ENCODE assay signal across 13 mouse cellular contexts in genomic region chr13:45778750-45779149, GRCm38 (mm10).
DNase-seq lines count a peak whose midpoint lies in the region; ATAC-seq and TF ChIP-seq lines count a peak whose summit lies in the region.
"Had no signal": no experiment of that assay in that cellular context is flagged by ENCODE, and none has a peak within 500 bp of the region (broad histone marks: within the 10 kb centered on the region; RNA-seq: fewer than 3 reads in every experiment).

No protein-coding gene starts in this region.

- no peak overlapping the region for H3K9ac ChIP-seq in limb, embryonic 12.5 days (replicated peaks)
- H3K9ac ChIP-seq in stomach, postnatal 0 days (ENCODE audit: low read length), result no peak overlapping the region
- H3K9ac ChIP-seq: forebrain, embryonic 12.5 days had no signal

- no peak for TF ChIP-seq EP300 in stomach, postnatal 0 days (optimal IDR thresholded peaks at IDR 0.05)

- no peak for TF ChIP-seq POLR2A in cerebellum, adult 2 months (IDR thresholded peaks at IDR 0.05; ENCODE audit: borderline replicate concordance, insufficient read depth, low read length)
- TF ChIP-seq POLR2A in thymus, adult 2 months (IDR thresholded peaks at IDR 0.05; ENCODE audit: control insufficient read depth, extremely low read depth, insufficient read depth, low read length, poor library complexity), result no peak

- DNase-seq in cerebellum, adult 2 months, result no peak
- DNase-seq in cerebellum, adult 11 months, result no peak
- DNase-seq in limb, embryonic 10.5 days (ENCODE audit: low spot score), result no peak
- DNase-seq in thymus, postnatal 14 days, result peak; percentile 10
- no peak for DNase-seq in thymus, adult 2 months
- no peak for DNase-seq in stomach, postnatal 0 days (ENCODE audit: low spot score)
- DNase-seq: adrenal gland, adult 8-10 months; cerebellum, adult 11-12 months; gastrocnemius, postnatal 14 days; kidney, adult 18-20 months had no signal

- no peak overlapping the region for H3K27ac ChIP-seq in cerebellum, adult 2 months (ENCODE audit: insufficient read depth, low read length)
- H3K27ac ChIP-seq in limb, embryonic 12.5 days, result peak overlapping the region; percentile 29; the same call in 1 of the 2 replicates
- H3K27ac ChIP-seq in limb, embryonic 10.5 days, result no peak overlapping the region
- H3K27ac ChIP-seq in thymus, adult 2 months (ENCODE audit: control insufficient read depth, insufficient read depth, low read length), result no peak overlapping the region
- H3K27ac ChIP-seq in stomach, postnatal 0 days (replicated peaks), result no peak overlapping the region

- TF ChIP-seq CTCF in cerebellum, adult 2 months (IDR thresholded peaks at IDR 0.05; ENCODE audit: borderline replicate concordance, insufficient read depth, low read depth, low read length), result peak; percentile 32; the same call in 1 of the 2 replicates
- TF ChIP-seq CTCF in thymus, adult 2 months (IDR thresholded peaks at IDR 0.05; ENCODE audit: borderline replicate concordance, control insufficient read depth, extremely low read depth, insufficient read depth, low read length, poor library complexity), result no peak
- TF ChIP-seq CTCF in stomach, postnatal 0 days (IDR thresholded peaks at IDR 0.05; ENCODE audit: low read depth), result peak; percentile 51

- H3K4me1 ChIP-seq in cerebellum, adult 2 months (ENCODE audit: control insufficient read depth, insufficient read depth, low read length), result no peaks in the 10 kb centered on the region
- peaks cover 19% of the 10 kb centered on the region for H3K4me1 ChIP-seq in limb, embryonic 12.5 days (replicated peaks)
- peaks cover 7% of the 10 kb centered on the region; the same call in 1 of the 2 replicates for H3K4me1 ChIP-seq in limb, embryonic 10.5 days
- H3K4me1 ChIP-seq in thymus, adult 2 months (replicated peaks; ENCODE audit: control insufficient read depth, insufficient read depth, low read length), result no peaks in the 10 kb centered on the region
- no peaks in the 10 kb centered on the region for H3K4me1 ChIP-seq in stomach, postnatal 0 days (replicated peaks; ENCODE audit: control insufficient read depth, insufficient read depth)

- H3K27me3 ChIP-seq in cerebellum, adult 2 months (ENCODE audit: control insufficient read depth, insufficient read depth, low read length), result no peaks in the 10 kb centered on the region
- H3K27me3 ChIP-seq in limb, embryonic 12.5 days, result no peaks in the 10 kb centered on the region
- no peaks in the 10 kb centered on the region for H3K27me3 ChIP-seq in limb, embryonic 10.5 days (ENCODE audit: low read depth, poor library complexity, severe bottlenecking)
- no peaks in the 10 kb centered on the region for H3K27me3 ChIP-seq in thymus, adult 2 months (ENCODE audit: control insufficient read depth, insufficient read depth, low read length)
- no peaks in the 10 kb centered on the region for H3K27me3 ChIP-seq in stomach, postnatal 0 days (ENCODE audit: control insufficient read depth, insufficient read depth, low read length)

- no peak overlapping the region for H3K4me2 ChIP-seq in limb, embryonic 12.5 days
- H3K4me2 ChIP-seq in stomach, postnatal 0 days (replicated peaks; ENCODE audit: low read depth), result no peak overlapping the region
- H3K4me2 ChIP-seq: forebrain, embryonic 12.5 days had no signal

- H3K9me3 ChIP-seq in limb, embryonic 12.5 days, result no peaks in the 10 kb centered on the region
- H3K9me3 ChIP-seq in limb, embryonic 10.5 days (replicated peaks), result no peaks in the 10 kb centered on the region
- no peaks in the 10 kb centered on the region for H3K9me3 ChIP-seq in stomach, postnatal 0 days (ENCODE audit: control insufficient read depth, low read length)
- H3K9me3 ChIP-seq: forebrain, embryonic 12.5 days had no signal

- no peak for ATAC-seq in limb, embryonic 12.5 days (ENCODE audit: insufficient number of reproducible peaks, insufficient read depth, low FRiP score, low TSS enrichment, low read depth)
- ATAC-seq in stomach, postnatal 0 days (ENCODE audit: low FRiP score, low TSS enrichment), result no peak
- no peak for ATAC-seq in megakaryocyte, adult 5-6 weeks (ENCODE audit: poor library complexity, severe bottlenecking)

- 94% methylated on average over 5 of the region's 5 CpGs for WGBS in cerebellum, adult 2 months
- WGBS in limb, embryonic 12.5 days, result 85% methylated on average over 5 of the region's 5 CpGs
- 92% methylated on average over 5 of the region's 5 CpGs for WGBS in limb, embryonic 10.5 days
- WGBS in thymus, adult 2 months, result 98% methylated on average over 5 of the region's 5 CpGs
- WGBS in stomach, postnatal 0 days, result 76% methylated on average over 5 of the region's 5 CpGs

- no peaks in the 10 kb centered on the region for H3K36me3 ChIP-seq in limb, embryonic 12.5 days
- H3K36me3 ChIP-seq in limb, embryonic 10.5 days, result no peaks in the 10 kb centered on the region
- no peaks in the 10 kb centered on the region for H3K36me3 ChIP-seq in thymus, adult 2 months (ENCODE audit: control insufficient read depth, insufficient read depth, low read length)
- no peaks in the 10 kb centered on the region; the same call in 1 of the 2 replicates for H3K36me3 ChIP-seq in stomach, postnatal 0 days (ENCODE audit: control insufficient read depth, insufficient read depth, low read length)
- H3K36me3 ChIP-seq: forebrain, embryonic 12.5 days had no signal

- H3K4me3 ChIP-seq in cerebellum, adult 2 months (replicated peaks; ENCODE audit: insufficient read depth, low read depth, low read length), result no peak overlapping the region
- no peak overlapping the region for H3K4me3 ChIP-seq in limb, embryonic 12.5 days (replicated peaks)
- no peak overlapping the region for H3K4me3 ChIP-seq in limb, embryonic 10.5 days
- no peak overlapping the region for H3K4me3 ChIP-seq in thymus, adult 2 months (ENCODE audit: control insufficient read depth, insufficient read depth, low read length)
- H3K4me3 ChIP-seq in stomach, postnatal 0 days (ENCODE audit: low read depth, low read length), result no peak overlapping the region
- H3K4me3 ChIP-seq: forebrain, embryonic 12.5 days had no signal
